Mouse (Mus musculus) heart, postnatal 0 days (tissue): ENCODE data around the gene Zfp184.

Source experiments
- CTCF ChIP-seq: IDR thresholded peaks from 2 replicates; pipeline ENCODE4 v1.5.1; 2016; ENCODE audit warnings: antibody characterized with exemption, control low read depth, low read depth
- EP300 ChIP-seq: IDR thresholded peaks from 2 replicates; pipeline ENCODE4 v1.6.1; 2016; ENCODE audit warnings: antibody characterized with exemption, low read depth

DNA sequence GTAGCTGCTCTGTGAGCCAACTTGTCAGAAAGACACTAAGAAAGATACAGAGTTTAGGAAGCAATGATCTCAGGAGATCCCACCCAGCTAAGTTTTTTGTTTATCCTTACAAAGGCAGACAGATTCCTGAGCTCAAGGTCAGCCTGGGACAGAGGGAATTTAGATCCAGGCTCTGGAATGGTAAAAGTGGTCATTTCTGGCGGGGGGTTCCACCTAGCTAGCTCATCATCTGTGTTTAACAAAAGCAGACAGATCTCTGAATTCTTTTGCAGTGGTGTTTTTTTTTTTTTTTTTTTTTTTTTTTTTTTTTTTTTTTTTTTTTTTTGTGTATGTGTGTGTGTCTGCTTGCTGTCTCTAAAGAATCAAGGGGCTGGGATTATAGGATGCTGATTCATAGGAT is 24.4 kb downstream of the Zfp184 start:
- no peak for TF ChIP-seq CTCF
- TF ChIP-seq EP300, result no peak
